Mouse (Mus musculus) MEL (cell line): ENCODE results near the gene Cd86. TPM values are rescaled to one million over a fixed set of nuclear protein-coding genes. Genes with fewer than 3 reads are reported as not detected.
A peak's percentile ranks its signal among the peaks of the same experiment; 100 is the strongest.

Source experiments
- DNase-seq: peaks from one replicate; pipeline ENCODE4 v3.0.0; 2011; ENCODE audit warnings: low read depth, low spot score
- H3K27ac ChIP-seq: 2 replicates; pipeline ENCODE4 v1.5.1; 2012; ENCODE audit warnings: low read depth, mild to moderate bottlenecking, control low read depth, low read length, moderate library complexity; ENCODE audit not compliant: control insufficient read depth
- H3K27me3 ChIP-seq, 2 experiments: fragments of 150-350 bp in 1 of 2; sonication (generic) in 1 of 2; 2 replicates each; pipeline ENCODE4 v1.6.1; 2012; ENCODE audit warnings: low read length in 2 of 2, mild to moderate bottlenecking in 2 of 2, improper control_type of control experiment in 1 of 2, moderate library complexity in 1 of 2; ENCODE audit not compliant: insufficient read depth in 2 of 2, control insufficient read depth in 1 of 2
- H3K36me3 ChIP-seq, 2 experiments: 2 replicates each; pipeline ENCODE4 v1.6.1; 2012 to 2014; ENCODE audit warnings: low read length in 2 of 2, improper control_type of control experiment in 1 of 2, inconsistent platforms in 1 of 2, mild to moderate bottlenecking in 1 of 2; ENCODE audit not compliant: insufficient read depth in 2 of 2, control insufficient read depth in 1 of 2
- H3K4me1 ChIP-seq, 2 experiments: fragments of 150-350 bp in 1 of 2; sonication (generic) in 1 of 2; 2 replicates each; pipeline ENCODE4 v1.6.1; 2012; ENCODE audit warnings: low read length in 2 of 2, improper control_type of control experiment in 1 of 2, mild to moderate bottlenecking in 1 of 2; ENCODE audit not compliant: insufficient read depth in 2 of 2, control insufficient read depth in 1 of 2
- H3K4me3 ChIP-seq, 2 experiments: fragments of 150-350 bp in 1 of 2; sonication (generic) in 1 of 2; 2 replicates each; pipeline ENCODE4 v1.5.1; 2012; ENCODE audit warnings: low read depth in 2 of 2, low read length in 2 of 2, mild to moderate bottlenecking in 2 of 2, moderate library complexity in 2 of 2, control low read depth in 1 of 2, improper control_type of control experiment in 1 of 2; ENCODE audit not compliant: control insufficient read depth in 1 of 2, insufficient read depth in 1 of 2
- H3K79me2 ChIP-seq: 2 replicates; pipeline ENCODE4 v1.6.1; 2012; ENCODE audit warnings: mild to moderate bottlenecking, low read length, moderate library complexity; ENCODE audit not compliant: control insufficient read depth, poor library complexity, insufficient read depth
- H3K9ac ChIP-seq: 2 replicates; pipeline ENCODE4 v1.6.1; 2012; ENCODE audit warnings: low read depth, mild to moderate bottlenecking, control low read depth, low read length, moderate library complexity; ENCODE audit not compliant: control insufficient read depth, poor library complexity, severe bottlenecking
- H3K9me3 ChIP-seq: fragments of 150-350 bp; sonication (generic); replicated peaks from 2 replicates; pipeline ENCODE4 v1.6.1; 2012; ENCODE audit warnings: mild to moderate bottlenecking, low read length, improper control_type of control experiment, moderate library complexity; ENCODE audit not compliant: insufficient read depth
- BHLHE40 ChIP-seq: IDR thresholded peaks from 2 replicates; pipeline ENCODE4 v1.6.1; 2012; ENCODE audit warnings: low read depth, mild to moderate bottlenecking, inconsistent platforms, low read length, improper control_type of control experiment, borderline replicate concordance
- CHD2 ChIP-seq: IDR thresholded peaks from 2 replicates; pipeline ENCODE4 v1.6.1; 2011; ENCODE audit warnings: low read length, improper control_type of control experiment
- E2F4 ChIP-seq: IDR thresholded peaks from 2 replicates; pipeline ENCODE4 v1.6.1; 2011; ENCODE audit warnings: low read depth, low read length, improper control_type of control experiment, borderline replicate concordance
- ELF1 ChIP-seq: IDR thresholded peaks from 2 replicates; pipeline ENCODE4 v1.6.1; 2014; ENCODE audit warnings: low read depth, mild to moderate bottlenecking, inconsistent platforms, low read length, improper control_type of control experiment, moderate library complexity
- EP300 ChIP-seq, 2 experiments: IDR thresholded peaks; 2 replicates each; pipeline ENCODE4 v1.6.1; 2011; ENCODE audit warnings: improper control_type of control experiment in 2 of 2, low read length in 2 of 2, low read depth in 1 of 2, mild to moderate bottlenecking in 1 of 2
- ETS1 ChIP-seq: IDR thresholded peaks from 2 replicates; pipeline ENCODE4 v1.6.1; 2012; ENCODE audit warnings: low read depth, mild to moderate bottlenecking, inconsistent platforms, low read length, improper control_type of control experiment, moderate library complexity
- GABPA ChIP-seq: IDR thresholded peaks from 2 replicates; pipeline ENCODE4 v1.6.1; 2012; ENCODE audit warnings: low read depth, mild to moderate bottlenecking, inconsistent platforms, low read length, improper control_type of control experiment, moderate library complexity
- GATA1 ChIP-seq: IDR thresholded peaks from 2 replicates; pipeline ENCODE4 v1.6.1; 2011; ENCODE audit warnings: low read depth, low read length, improper control_type of control experiment
- JUND ChIP-seq: IDR thresholded peaks from 2 replicates; pipeline ENCODE4 v1.6.1; 2011; ENCODE audit warnings: low read depth, mild to moderate bottlenecking, improper control_type of control experiment, low read length
- KAT2A ChIP-seq: conservative IDR thresholded peaks from 2 replicates; pipeline ENCODE4 v1.6.1; 2012; ENCODE audit warnings: low read depth, low read length, improper control_type of control experiment, inconsistent platforms
- MAFK ChIP-seq: IDR thresholded peaks from 2 replicates; pipeline ENCODE4 v1.6.1; 2011; ENCODE audit warnings: low read depth, mild to moderate bottlenecking, low read length, improper control_type of control experiment, borderline replicate concordance
- MAX ChIP-seq: IDR thresholded peaks from 2 replicates; pipeline ENCODE4 v1.6.1; 2011; ENCODE audit warnings: low read length, improper control_type of control experiment
- MAZ ChIP-seq: IDR thresholded peaks from 2 replicates; pipeline ENCODE4 v1.6.1; 2012; ENCODE audit warnings: low read depth, mild to moderate bottlenecking, inconsistent platforms, low read length, improper control_type of control experiment
- MXI1 ChIP-seq: IDR thresholded peaks from 2 replicates; pipeline ENCODE4 v1.6.1; 2011; ENCODE audit warnings: mild to moderate bottlenecking, low read depth, low read length, improper control_type of control experiment
- MYB ChIP-seq: IDR thresholded peaks from 2 replicates; pipeline ENCODE4 v1.6.1; 2011; ENCODE audit warnings: mild to moderate bottlenecking, low read depth, low read length, improper control_type of control experiment
- MYC ChIP-seq: IDR thresholded peaks from 2 replicates; pipeline ENCODE4 v1.6.1; 2011; ENCODE audit warnings: low read depth, mild to moderate bottlenecking, low read length, improper control_type of control experiment, moderate library complexity
- NELFE ChIP-seq: IDR thresholded peaks from 2 replicates; pipeline ENCODE4 v1.6.1; 2011; ENCODE audit warnings: low read depth, low read length, improper control_type of control experiment
- POLR2A ChIP-seq, 2 experiments: IDR thresholded peaks; 2 replicates each; pipeline ENCODE4 v1.6.1; 2011 to 2012; ENCODE audit warnings: low read length in 2 of 2, mild to moderate bottlenecking in 2 of 2, control low read depth in 1 of 2, improper control_type of control experiment in 1 of 2, low read depth in 1 of 2, moderate library complexity in 1 of 2; ENCODE audit not compliant: control insufficient read depth in 1 of 2, insufficient read depth in 1 of 2, poor library complexity in 1 of 2
- RCOR1 ChIP-seq: IDR thresholded peaks from 2 replicates; pipeline ENCODE4 v1.6.1; 2012; ENCODE audit warnings: low read depth, mild to moderate bottlenecking, inconsistent platforms, low read length, improper control_type of control experiment
- SMC3 ChIP-seq: IDR thresholded peaks from 2 replicates; pipeline ENCODE4 v1.6.1; 2011; ENCODE audit warnings: low read depth, low read length, improper control_type of control experiment
- UBTF ChIP-seq: IDR thresholded peaks from 2 replicates; pipeline ENCODE4 v1.6.1; 2012; ENCODE audit warnings: low read depth, mild to moderate bottlenecking, inconsistent platforms, low read length, improper control_type of control experiment, moderate library complexity, borderline replicate concordance; ENCODE audit not compliant: insufficient read depth
- ZKSCAN1 ChIP-seq: IDR thresholded peaks from 2 replicates; pipeline ENCODE4 v1.6.1; 2012; ENCODE audit warnings: low read depth, mild to moderate bottlenecking, inconsistent platforms, low read length, improper control_type of control experiment, moderate library complexity
- polyA plus RNA-seq, 2 experiments: library from polyadenylated mRNA; stranded (reverse) in 1 of 2; unstranded in 1 of 2; fragments of >175 nt in 1 of 2; fragments of >200 nt in 1 of 2; gene quantifications; 2 replicates each; pipeline versions ENCODE4 v1.2.1 to v1.2.4; 2012; ENCODE audit warnings: low replicate concordance in 2 of 2, low read depth in 1 of 2; ENCODE audit not compliant: insufficient read length in 2 of 2, insufficient read depth in 1 of 2, missing spikeins in 1 of 2
- total RNA-seq: library from RNA; depleted of rRNA; stranded (reverse); fragments of 300-350 nt; gene quantifications from 2 replicates; pipeline ENCODE4 v1.2.3, GENCODE M21; 2012

The Cd86 gene
- total and polyA plus RNA-seq, 3 experiments = not detected

- Histone ChIP-seq H3K9ac (no peak overlapping the region), H3K79me2 (no peaks in the 10 kb centered on the region), H3K4me1 (no peaks in the 10 kb centered on the region), H3K36me3 (no peaks in the 10 kb centered on the region), H3K27ac (no peak overlapping the region), H3K27me3 (no peaks in the 10 kb centered on the region), H3K4me3 (no peak overlapping the region), H3K9me3 (no peaks in the 10 kb centered on the region)
- DNase-seq = no peak
- no peak for TF ChIP-seq MAFK
- no peak for TF ChIP-seq CHD2
Measured at GRCm38 (mm10) chr16:36645124-36645523, 20.8 kb downstream of the Cd86 start.

GRCm38 (mm10) chr16:36642696-36643046 is 23.2 kb downstream of the Cd86 start:
- no peaks in the 10 kb centered on the region for H3K4me1 ChIP-seq
- no peaks in the 10 kb centered on the region for H3K36me3 ChIP-seq
- peak; percentile 51 for DNase-seq
- H3K79me2 ChIP-seq = no peaks in the 10 kb centered on the region
- TF ChIP-seq KAT2A = no peak
- TF ChIP-seq SMC3 = no peak
- TF ChIP-seq JUND = no peak
- TF ChIP-seq POLR2A (IDR thresholded peaks at IDR 0.05; ENCODE audit: control insufficient read depth in 1 of 2, insufficient read depth in 1 of 2, low read depth in 1 of 2, low read length in 2 of 2, poor library complexity in 1 of 2) = no peak
- no peak overlapping the region for H3K9ac ChIP-seq
- no peaks in the 10 kb centered on the region for H3K9me3 ChIP-seq
- no peaks in the 10 kb centered on the region for H3K27me3 ChIP-seq
- H3K27ac ChIP-seq = no peak overlapping the region
- no peak overlapping the region for H3K4me3 ChIP-seq

- Histone ChIP-seq H3K27me3 (no peaks in the 10 kb centered on the region; a peak in 1 of 4 replicates), H3K27ac (no peak overlapping the region), H3K9me3 (no peaks in the 10 kb centered on the region), H3K4me3 (no peak overlapping the region), H3K36me3 (no peaks in the 10 kb centered on the region), H3K4me1 (no peaks in the 10 kb centered on the region), H3K9ac (no peak overlapping the region), H3K79me2 (no peaks in the 10 kb centered on the region)
- TF ChIP-seq MYC (no peak), RCOR1 (no peak), GATA1 (no peak), ETS1 (no peak), E2F4 (no peak), UBTF (no peak), MXI1 (no peak), MAZ (no peak), ELF1 (no peak), MYB (no peak), EP300 (IDR thresholded peaks at IDR 0.05; ENCODE audit: low read depth in 1 of 2, low read length in 2 of 2) (no peak), GABPA (no peak), SMC3 (no peak), ZKSCAN1 (no peak), NELFE (no peak), MAX (no peak), BHLHE40 (no peak)
- DNase-seq = no peak
Measured at GRCm38 (mm10) chr16:36641830-36642695, 23.8 kb downstream of the Cd86 start.
